28 mouse cellular contexts compared by ENCODE assay signal in the genomic region with DNA sequence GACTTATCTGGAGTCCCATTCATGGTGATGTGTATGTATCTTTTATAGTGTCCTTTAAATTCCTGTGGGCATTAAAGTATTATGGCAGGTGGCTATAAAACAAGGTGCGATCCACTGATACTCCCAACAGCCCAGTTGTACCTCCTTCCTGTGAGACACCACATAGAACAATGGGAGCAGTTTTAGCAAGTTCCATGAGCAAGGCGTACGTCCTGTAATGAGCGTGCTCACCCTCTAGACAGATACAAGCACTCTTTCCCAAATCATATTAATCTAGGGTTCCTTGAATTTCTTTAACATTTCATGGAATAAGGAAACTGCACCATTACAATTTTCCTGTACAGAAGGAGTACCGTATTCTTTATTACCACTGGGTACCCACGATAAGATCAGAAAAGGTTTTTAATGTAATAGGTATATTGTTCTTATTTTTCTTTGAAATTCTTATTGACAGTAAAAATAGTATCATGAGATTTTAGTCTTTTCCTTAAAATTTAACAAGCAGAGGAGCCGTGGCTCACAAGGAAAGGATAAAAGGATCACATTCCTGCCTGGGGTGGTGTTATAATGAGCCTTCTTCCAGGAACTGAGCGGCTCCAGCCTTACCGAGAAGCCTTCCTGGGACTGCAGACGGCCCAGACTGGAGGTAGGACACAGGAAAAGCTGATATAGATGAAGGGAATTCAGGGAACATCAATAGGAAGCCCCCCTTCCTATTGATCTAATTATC.
DNase-seq lines count a peak whose midpoint lies in the region; ATAC-seq and TF ChIP-seq lines count a peak whose summit lies in the region.
"Had no signal": no experiment of that assay in that cellular context is flagged by ENCODE, and none has a peak within 500 bp of the region (broad histone marks: within the 10 kb centered on the region; RNA-seq: fewer than 3 reads in every experiment).

No protein-coding gene starts in this region.

- H3K4me2 ChIP-seq in limb, embryonic 11.5 days (ENCODE audit: low read depth, severe bottlenecking): no peak overlapping the region
- no peak overlapping the region for H3K4me2 ChIP-seq in midbrain, embryonic 16.5 days (ENCODE audit: low read length)
- H3K4me2 ChIP-seq in forebrain, embryonic 15.5 days (replicated peaks): no peak overlapping the region
- H3K4me2 ChIP-seq: forebrain, embryonic 13.5 days; heart, embryonic 12.5 days; heart, embryonic 15.5 days; hindbrain, embryonic 13.5 days had no signal

- no peaks in the 10 kb centered on the region for H3K36me3 ChIP-seq in limb, embryonic 11.5 days (ENCODE audit: control insufficient read depth, insufficient read depth, low read length)
- no peaks in the 10 kb centered on the region for H3K36me3 ChIP-seq in limb, embryonic 10.5 days
- H3K36me3 ChIP-seq in midbrain, embryonic 16.5 days (ENCODE audit: control insufficient read depth, insufficient read depth, low read length): no peaks in the 10 kb centered on the region
- H3K36me3 ChIP-seq in forebrain, embryonic 15.5 days: no peaks in the 10 kb centered on the region
- H3K36me3 ChIP-seq: forebrain, embryonic 10.5 days; G1E; heart, embryonic 12.5 days; heart, embryonic 15.5 days; hindbrain, embryonic 10.5 days; hindbrain, embryonic 13.5 days had no signal

- H3K4me3 ChIP-seq in limb, embryonic 11.5 days (ENCODE audit: low read depth, low read length): no peak overlapping the region
- H3K4me3 ChIP-seq in limb, embryonic 10.5 days: no peak overlapping the region
- H3K4me3 ChIP-seq in midbrain, embryonic 16.5 days (ENCODE audit: low read depth, low read length): no peak overlapping the region
- H3K4me3 ChIP-seq in forebrain, embryonic 15.5 days: no peak overlapping the region
- H3K4me3 ChIP-seq: forebrain, embryonic 10.5 days; forebrain, embryonic 13.5 days; gastrocnemius, adult 2 months; heart, embryonic 12.5 days; heart, embryonic 15.5 days; hindbrain, embryonic 10.5 days; hindbrain, embryonic 13.5 days had no signal

- DNase-seq in limb, embryonic 11.5 days (ENCODE audit: low spot score): peak; percentile 12
- no peak for DNase-seq in limb, embryonic 10.5 days (ENCODE audit: low spot score)
- DNase-seq in brain, embryonic 14.5 days (ENCODE audit: low read depth): peak; percentile 63
- DNase-seq in layer of hippocampus, adult 9-10 months (ENCODE audit: low spot score): no peak
- DNase-seq: adrenal gland, postnatal 10 days; B cell, adult 2 months; cerebellum, adult 11-12 months; cerebellum, adult 8-10 months; cerebellum, postnatal 10 days; cerebellum, postnatal 36 days; forebrain, postnatal 0 days; gastrocnemius, adult 2 months; gastrocnemius, postnatal 14 days; heart, adult 11 months; heart, postnatal 10 days; heart, postnatal 36 days had no signal

- no peak for TF ChIP-seq CTCF in brain, embryonic 14.5 days (IDR thresholded peaks at IDR 0.05; ENCODE audit: borderline replicate concordance, extremely low read depth, insufficient read depth, insufficient read length)

- no peak for ATAC-seq in limb, embryonic 11.5 days (ENCODE audit: insufficient number of reproducible peaks, low FRiP score, low TSS enrichment, low read depth)
- peak; percentile 86 for ATAC-seq in midbrain, embryonic 16.5 days
- ATAC-seq in forebrain, embryonic 15.5 days (replicated peaks): no peak
- ATAC-seq: forebrain, embryonic 13.5 days; forebrain, postnatal 0 days; hindbrain, embryonic 16.5 days; Patski had no signal

- H3K9me3 ChIP-seq in limb, embryonic 11.5 days (ENCODE audit: control insufficient read depth, low read length): no peaks in the 10 kb centered on the region
- no peaks in the 10 kb centered on the region for H3K9me3 ChIP-seq in limb, embryonic 10.5 days (replicated peaks)
- no peaks in the 10 kb centered on the region for H3K9me3 ChIP-seq in midbrain, embryonic 16.5 days (replicated peaks; ENCODE audit: control insufficient read depth, low read length, poor library complexity, severe bottlenecking)
- H3K9me3 ChIP-seq in forebrain, embryonic 15.5 days: no peaks in the 10 kb centered on the region
- H3K9me3 ChIP-seq: forebrain, embryonic 10.5 days; forebrain, embryonic 13.5 days; heart, embryonic 15.5 days; hindbrain, embryonic 10.5 days; hindbrain, embryonic 13.5 days had no signal

- H3K4me1 ChIP-seq in limb, embryonic 11.5 days (ENCODE audit: control insufficient read depth, insufficient read depth, low read length): no peaks in the 10 kb centered on the region
- no peaks in the 10 kb centered on the region for H3K4me1 ChIP-seq in limb, embryonic 10.5 days
- H3K4me1 ChIP-seq in midbrain, embryonic 16.5 days (ENCODE audit: control insufficient read depth, insufficient read depth, low read length): peaks cover 4% of the 10 kb centered on the region
- no peaks in the 10 kb centered on the region for H3K4me1 ChIP-seq in forebrain, embryonic 15.5 days
- H3K4me1 ChIP-seq: forebrain, embryonic 10.5 days; forebrain, embryonic 13.5 days; heart, embryonic 12.5 days; heart, embryonic 15.5 days; hindbrain, embryonic 10.5 days; hindbrain, embryonic 13.5 days had no signal

- no peaks in the 10 kb centered on the region for H3K27me3 ChIP-seq in limb, embryonic 11.5 days (ENCODE audit: control insufficient read depth, insufficient read depth, low read length)
- H3K27me3 ChIP-seq in limb, embryonic 10.5 days (ENCODE audit: low read depth, poor library complexity, severe bottlenecking): no peaks in the 10 kb centered on the region
- no peaks in the 10 kb centered on the region for H3K27me3 ChIP-seq in midbrain, embryonic 16.5 days (ENCODE audit: control insufficient read depth, insufficient read depth, low read depth, low read length)
- H3K27me3 ChIP-seq in forebrain, embryonic 15.5 days: no peaks in the 10 kb centered on the region
- H3K27me3 ChIP-seq: CH12.LX; forebrain, embryonic 13.5 days; heart, embryonic 12.5 days; heart, embryonic 15.5 days; hindbrain, embryonic 13.5 days had no signal

- WGBS in limb, embryonic 11.5 days: 67% methylated on average over 10 of the region's 10 CpGs
- 81% methylated on average over 10 of the region's 10 CpGs for WGBS in limb, embryonic 10.5 days
- 59% methylated on average over 10 of the region's 10 CpGs for WGBS in midbrain, embryonic 16.5 days
- WGBS in forebrain, embryonic 15.5 days: 72% methylated on average over 10 of the region's 10 CpGs

- TF ChIP-seq POLR2A in brain, embryonic 14.5 days (IDR thresholded peaks at IDR 0.05; ENCODE audit: borderline replicate concordance, extremely low read depth, insufficient read depth, insufficient read length, poor library complexity, severe bottlenecking): no peak

- no peak overlapping the region for H3K9ac ChIP-seq in limb, embryonic 11.5 days (ENCODE audit: low read length)
- H3K9ac ChIP-seq in midbrain, embryonic 16.5 days (ENCODE audit: low read depth, low read length): no peak overlapping the region
- no peak overlapping the region for H3K9ac ChIP-seq in forebrain, embryonic 15.5 days (replicated peaks)
- H3K9ac ChIP-seq: forebrain, embryonic 13.5 days; forebrain, postnatal 0 days; heart, embryonic 12.5 days; heart, embryonic 15.5 days; hindbrain, embryonic 13.5 days had no signal

- no peak overlapping the region for H3K27ac ChIP-seq in limb, embryonic 11.5 days (replicated peaks; ENCODE audit: low read depth, low read length)
- no peak overlapping the region for H3K27ac ChIP-seq in limb, embryonic 10.5 days
- peak overlapping the region; percentile 39; the same call in 1 of the 2 replicates for H3K27ac ChIP-seq in midbrain, embryonic 16.5 days (ENCODE audit: low read length)
- no peak overlapping the region for H3K27ac ChIP-seq in forebrain, embryonic 15.5 days (replicated peaks)
- H3K27ac ChIP-seq: forebrain, embryonic 10.5 days; forebrain, embryonic 13.5 days; gastrocnemius, adult 2 months; heart, embryonic 15.5 days; hindbrain, embryonic 10.5 days; hindbrain, embryonic 13.5 days had no signal

Comparison
In these comparisons a context has a peak if more than half of its experiments do, and no peak if none do; other contexts are left out.
1. DNase-seq: peak in limb, embryonic 11.5 days (single experiment) and brain, embryonic 14.5 days (single experiment); none in limb, embryonic 10.5 days (single experiment) and layer of hippocampus, adult 9-10 months (single experiment).